Mouse (Mus musculus) myocyte (in vitro differentiated cells): Measurements from ENCODE around the gene Ltf.

Experiments used
- MAX ChIP-seq: IDR thresholded peaks from one replicate; pipeline ENCODE4 v1.6.1; 2011; ENCODE audit warnings: low read depth, mild to moderate bottlenecking, control low read depth
- POLR2A ChIP-seq: IDR thresholded peaks from one replicate; pipeline ENCODE4 v1.6.1; 2011; ENCODE audit warnings: low read depth, mild to moderate bottlenecking, control low read depth, moderate library complexity; ENCODE audit not compliant: insufficient read length
- POLR2AphosphoS2 ChIP-seq: IDR thresholded peaks from one replicate; pipeline ENCODE4 v1.6.1; 2011; ENCODE audit warnings: low read depth, control low read depth; ENCODE audit not compliant: insufficient read length
- TCF3 ChIP-seq: IDR thresholded peaks from one replicate; pipeline ENCODE4 v1.6.1; 2011; ENCODE audit warnings: low read depth, control low read depth; ENCODE audit not compliant: insufficient read length
- USF1 ChIP-seq: IDR thresholded peaks from one replicate; pipeline ENCODE4 v1.6.1; 2011; ENCODE audit warnings: low read depth, mild to moderate bottlenecking, control low read depth, moderate library complexity

DNA sequence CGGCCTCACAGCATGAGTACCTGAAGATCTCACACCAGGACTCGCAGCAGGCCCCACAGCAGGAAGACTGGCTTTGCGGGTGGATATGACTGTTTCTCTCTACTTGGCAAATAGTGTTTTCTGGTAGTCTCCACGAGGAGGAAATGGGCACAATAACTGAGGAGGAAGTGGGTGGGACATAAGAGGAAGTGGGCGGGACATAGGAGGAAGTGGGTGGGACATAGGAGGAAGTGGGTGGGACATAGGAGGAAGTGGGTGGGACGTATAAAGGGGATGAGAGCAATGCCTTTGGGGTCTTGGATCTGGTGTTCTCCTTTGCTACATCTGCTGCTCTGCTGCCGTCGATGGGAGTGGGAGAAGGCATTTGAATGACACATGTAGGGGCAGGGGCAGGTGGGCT lies 33.1 kb upstream of the Ltf start:
- no peak for TF ChIP-seq USF1
- no peak for TF ChIP-seq POLR2A
- no peak for TF ChIP-seq MAX
- TF ChIP-seq TCF3 = no peak
- TF ChIP-seq POLR2AphosphoS2 = no peak
